Comparison of ENCODE assay signal across 26 mouse cellular contexts in the genomic region with DNA sequence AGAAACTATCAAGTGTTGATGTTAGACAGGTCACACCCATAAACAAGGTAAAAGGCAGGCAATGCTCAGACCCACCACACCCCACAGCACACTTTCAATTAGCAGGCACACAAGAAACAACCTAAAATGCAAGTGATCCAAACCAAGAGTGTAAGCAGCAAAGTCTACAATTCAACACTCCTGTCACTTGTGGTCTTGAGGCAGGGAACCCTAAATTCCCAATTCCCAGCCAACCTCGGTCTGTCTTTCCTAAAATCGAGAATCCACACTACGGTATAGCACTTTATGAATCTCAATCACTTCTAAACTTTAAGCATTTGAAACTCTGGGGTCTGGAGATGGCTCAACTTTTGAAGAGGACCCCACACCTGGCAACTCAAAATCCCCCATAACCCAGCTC. TPM values are rescaled to one million over a fixed set of nuclear protein-coding genes. Genes with fewer than 3 reads are reported as not detected.
A peak's percentile ranks its signal among the peaks of the same experiment; 100 is the strongest.
DNase-seq lines count a peak whose midpoint lies in the region; ATAC-seq and TF ChIP-seq lines count a peak whose summit lies in the region.
"Had no signal": no experiment of that assay in that cellular context is flagged by ENCODE, and none has a peak within 500 bp of the region (broad histone marks: within the 10 kb centered on the region; RNA-seq: fewer than 3 reads in every experiment).

No protein-coding gene starts in this region.

- no peaks in the 10 kb centered on the region for H3K9me3 ChIP-seq in hindbrain, embryonic 14.5 days (ENCODE audit: control insufficient read depth, low read length)
- no peaks in the 10 kb centered on the region for H3K9me3 ChIP-seq in hindbrain, embryonic 12.5 days (replicated peaks)
- H3K9me3 ChIP-seq in kidney, postnatal 0 days (replicated peaks; ENCODE audit: low read length) = no peaks in the 10 kb centered on the region
- no peaks in the 10 kb centered on the region for H3K9me3 ChIP-seq in CH12.LX (replicated peaks; ENCODE audit: low read length)
- H3K9me3 ChIP-seq: hindbrain, embryonic 10.5 days; limb, embryonic 13.5 days; midbrain, embryonic 10.5 days; midbrain, embryonic 15.5 days; stomach, embryonic 15.5 days had no signal

- no peak overlapping the region for H3K9ac ChIP-seq in hindbrain, embryonic 14.5 days
- no peak overlapping the region for H3K9ac ChIP-seq in hindbrain, embryonic 12.5 days
- H3K9ac ChIP-seq in kidney, postnatal 0 days (ENCODE audit: low read depth, low read length) = no peak overlapping the region
- no peak overlapping the region for H3K9ac ChIP-seq in CH12.LX (ENCODE audit: insufficient read depth, low read depth)
- H3K9ac ChIP-seq: limb, embryonic 13.5 days; midbrain, embryonic 15.5 days; stomach, embryonic 15.5 days had no signal

- H3K4me1 ChIP-seq in hindbrain, embryonic 14.5 days (replicated peaks; ENCODE audit: control insufficient read depth, insufficient read depth, low read length) = peaks cover 35% of the 10 kb centered on the region
- H3K4me1 ChIP-seq in hindbrain, embryonic 12.5 days = peaks cover 29% of the 10 kb centered on the region
- peaks cover 21% of the 10 kb centered on the region for H3K4me1 ChIP-seq in kidney, postnatal 0 days (replicated peaks; ENCODE audit: insufficient read depth, low read length)
- H3K4me1 ChIP-seq in CH12.LX (ENCODE audit: control insufficient read depth in 1 of 2, insufficient read depth in 2 of 2) = peaks cover 0 to 11% of the 10 kb centered on the region in 2 experiments; a peak in 3 of 4 replicates
- peaks cover 5% of the 10 kb centered on the region; the same call in 1 of the 2 replicates for H3K4me1 ChIP-seq in embryonic fibroblast, embryonic 13.5 days (ENCODE audit: control insufficient read depth, insufficient read depth, low read length)

- no peak for ATAC-seq in hindbrain, embryonic 14.5 days (ENCODE audit: low FRiP score)
- no peak for ATAC-seq in hindbrain, embryonic 12.5 days (ENCODE audit: low FRiP score)
- no peak for ATAC-seq in kidney, postnatal 0 days (replicated peaks; ENCODE audit: low FRiP score, low read depth)
- ATAC-seq: activated CD4-positive, CD25-positive, alpha-beta regulatory T cell, adult 4 months; CD4-positive, CD25-positive, alpha-beta regulatory T cell, adult 4 months; hindbrain, postnatal 0 days; intestine, embryonic 16.5 days; midbrain, embryonic 15.5 days had no signal

- H3K4me2 ChIP-seq in hindbrain, embryonic 14.5 days (replicated peaks) = no peak overlapping the region
- H3K4me2 ChIP-seq in hindbrain, embryonic 12.5 days (replicated peaks) = no peak overlapping the region
- H3K4me2 ChIP-seq in kidney, postnatal 0 days (ENCODE audit: low read length) = no peak overlapping the region
- H3K4me2 ChIP-seq in CH12.LX (ENCODE audit: insufficient read depth, low read depth, poor library complexity, severe bottlenecking) = no peak overlapping the region
- H3K4me2 ChIP-seq: stomach, embryonic 15.5 days had no signal

- no peak for TF ChIP-seq RAD21 in CH12.LX (IDR thresholded peaks at IDR 0.05; ENCODE audit: low read depth, low read length)

- H3K4me3 ChIP-seq in hindbrain, embryonic 14.5 days (replicated peaks; ENCODE audit: low read length) = no peak overlapping the region
- no peak overlapping the region for H3K4me3 ChIP-seq in hindbrain, embryonic 12.5 days
- H3K4me3 ChIP-seq in kidney, postnatal 0 days (replicated peaks; ENCODE audit: low read depth, low read length) = no peak overlapping the region
- no peak overlapping the region for H3K4me3 ChIP-seq in CH12.LX (replicated peaks in 1 of 3; ENCODE audit: low read depth in 2 of 3, low read length in 2 of 3, poor library complexity in 1 of 3)
- H3K4me3 ChIP-seq in embryonic fibroblast, embryonic 13.5 days (ENCODE audit: insufficient read depth, low read length) = no peak overlapping the region
- H3K4me3 ChIP-seq: layer of hippocampus, adult 2 months; midbrain, embryonic 10.5 days; midbrain, embryonic 15.5 days; stomach, embryonic 15.5 days had no signal

- H3K27ac ChIP-seq in hindbrain, embryonic 14.5 days = no peak overlapping the region
- H3K27ac ChIP-seq in hindbrain, embryonic 12.5 days = no peak overlapping the region
- H3K27ac ChIP-seq in kidney, postnatal 0 days = peak overlapping the region; percentile 68
- H3K27ac ChIP-seq in CH12.LX (ENCODE audit: insufficient read depth, low read depth) = no peak overlapping the region
- H3K27ac ChIP-seq in embryonic fibroblast, embryonic 13.5 days (ENCODE audit: insufficient read depth, low read length) = no peak overlapping the region
- H3K27ac ChIP-seq: hindbrain, embryonic 10.5 days; hindbrain, postnatal 0 days; layer of hippocampus, adult 2 months; limb, embryonic 13.5 days; midbrain, embryonic 10.5 days; midbrain, embryonic 15.5 days had no signal

- peaks cover 22% of the 10 kb centered on the region for H3K79me2 ChIP-seq in CH12.LX (replicated peaks; ENCODE audit: control insufficient read depth, extremely low read depth, insufficient read depth, poor library complexity, severe bottlenecking)

- TF ChIP-seq EP300 in CH12.LX (IDR thresholded peaks at IDR 0.05; ENCODE audit: low read length) = no peak

- peaks cover 10% of the 10 kb centered on the region for H3K36me3 ChIP-seq in hindbrain, embryonic 14.5 days (replicated peaks; ENCODE audit: control insufficient read depth, insufficient read depth)
- 0 out of 2 replicates have a peak, but pooled peaks cover 2% of the 10 kb centered on the region for H3K36me3 ChIP-seq in hindbrain, embryonic 12.5 days
- no peaks in the 10 kb centered on the region for H3K36me3 ChIP-seq in kidney, postnatal 0 days (ENCODE audit: insufficient read depth, low read length)
- H3K36me3 ChIP-seq in CH12.LX (replicated peaks in 1 of 2; ENCODE audit: control insufficient read depth in 1 of 2, insufficient read depth in 1 of 2, low read length in 1 of 2) = peaks cover 0 to 9% of the 10 kb centered on the region in 2 experiments
- H3K36me3 ChIP-seq: midbrain, embryonic 15.5 days; stomach, embryonic 15.5 days had no signal

- dilution Hi-C loops in CH12.LX (cut with MboI; ENCODE audit: extremely low pct_ligation_motif_present, extremely low pct_unique_long_range_greater_than_20kb, low sequenced_read_pairs) = no loop called here

- H3K27me3 ChIP-seq in hindbrain, embryonic 14.5 days (ENCODE audit: control insufficient read depth, insufficient read depth, low read length) = no peaks in the 10 kb centered on the region
- H3K27me3 ChIP-seq in hindbrain, embryonic 12.5 days = no peaks in the 10 kb centered on the region
- no peaks in the 10 kb centered on the region for H3K27me3 ChIP-seq in kidney, postnatal 0 days (ENCODE audit: insufficient read depth, low read length)
- H3K27me3 ChIP-seq in CH12.LX (replicated peaks) = no peaks in the 10 kb centered on the region
- H3K27me3 ChIP-seq: limb, embryonic 13.5 days; midbrain, embryonic 15.5 days; stomach, embryonic 15.5 days had no signal

- TF ChIP-seq POLR2A in CH12.LX (IDR thresholded peaks at IDR 0.05; ENCODE audit: low read depth, low read length) = no peak
- peak; percentile 34; the same call in 1 of the 2 replicates for TF ChIP-seq POLR2A in embryonic fibroblast, embryonic 13.5 days (IDR thresholded peaks at IDR 0.05; ENCODE audit: low read depth, low read length)

- DNase-seq in hindbrain, embryonic 14.5 days (ENCODE audit: low spot score) = peak; percentile 9
- DNase-seq in kidney, postnatal 0 days (ENCODE audit: low spot score) = no peak
- DNase-seq in kidney, adult 18-20 months = no peak
- DNase-seq in CH12.LX (ENCODE audit: extremely low read depth) = no peak
- DNase-seq in right cerebral cortex, postnatal 4 days = no peak
- DNase-seq in natural killer cell, adult 2 months (ENCODE audit: low spot score in 2 of 2) = no peak
- DNase-seq: adrenal gland, adult 2 months; cerebellum, adult 2 months; cerebellum, postnatal 36 days; gastrocnemius, postnatal 10 days; heart, postnatal 14 days; lung, adult 2 months; lung, postnatal 14 days; right cerebral cortex, postnatal 14 days had no signal

- TF ChIP-seq CTCF in kidney, postnatal 0 days (IDR thresholded peaks at IDR 0.05; ENCODE audit: low read depth) = no peak
- no peak for TF ChIP-seq CTCF in CH12.LX (conservative IDR thresholded peaks at IDR 0.05 in 1 of 2, IDR thresholded peaks at IDR 0.05 in 1 of 2; ENCODE audit: low read depth in 2 of 2, low read length in 2 of 2)
- TF ChIP-seq CTCF in embryonic fibroblast, embryonic 13.5 days (IDR thresholded peaks at IDR 0.05; ENCODE audit: borderline replicate concordance, insufficient read depth, low read length) = no peak

- 80% methylated on average over 3 of the region's 3 CpGs for WGBS in hindbrain, embryonic 14.5 days
- WGBS in hindbrain, embryonic 12.5 days = 86% methylated on average over 3 of the region's 3 CpGs
- WGBS in kidney, postnatal 0 days = 78% methylated on average over 3 of the region's 3 CpGs

- in situ Hi-C loops in CH12.LX (cut with MboI; ENCODE audit: low pct_ligation_motif_present, low pct_unique_long_range_greater_than_20kb, low sequenced_read_pairs) = no loop called here

RNA-seq across cellular contexts. Expression of a gene that starts 4.1 kb away (rescaled TPM):
- polyA plus RNA-seq in hindbrain, embryonic 14.5 days (2014; fragmentation: Nextera tagmentation; extraction: Ambion mirVana) = 50.2 and 56.9 TPM in 2 replicates
- 55.5 and 57.3 TPM in 2 replicates for polyA plus RNA-seq in hindbrain, embryonic 12.5 days (2016; fragmentation: Nextera tagmentation; extraction: Ambion mirVana)
- 54.7 and 54.8 TPM in 2 replicates for polyA plus RNA-seq in kidney, postnatal 0 days (2015; fragmentation: Nextera tagmentation; extraction: Ambion mirVana)
- total RNA-seq in CH12.LX (2012; rRNA removed) = 104 and 121 TPM in 2 replicates
- 124 and 126 TPM in 2 replicates for total RNA-seq in CH12.LX (2014; rRNA removed)
- polyA plus RNA-seq in CH12.LX (2012; ENCODE audit: insufficient read length, low read depth) = 125 and 139 TPM in 2 replicates
- 188 and 202 TPM in 2 replicates for polyA plus RNA-seq in embryonic fibroblast, embryonic 13.5 days (2011; ENCODE audit: insufficient read length, low read depth, missing spikeins)

RNA-seq across cellular contexts. Expression of a gene that starts 10.9 kb away (rescaled TPM):
- 10.8 and 11.9 TPM in 2 replicates for polyA plus RNA-seq in hindbrain, embryonic 14.5 days (2014; fragmentation: Nextera tagmentation; extraction: Ambion mirVana)
- polyA plus RNA-seq in hindbrain, embryonic 12.5 days (2016; fragmentation: Nextera tagmentation; extraction: Ambion mirVana) = 5.8 and 6.3 TPM in 2 replicates
- 10.7 and 12.3 TPM in 2 replicates for polyA plus RNA-seq in kidney, postnatal 0 days (2015; fragmentation: Nextera tagmentation; extraction: Ambion mirVana)
- total RNA-seq in CH12.LX (2012; rRNA removed) = not detected in 2 replicates
- not detected in 2 replicates for total RNA-seq in CH12.LX (2014; rRNA removed)
- not detected in 2 replicates for polyA plus RNA-seq in CH12.LX (2012; ENCODE audit: insufficient read length, low read depth)
- 0.43 and 0.53 TPM in 2 replicates for polyA plus RNA-seq in embryonic fibroblast, embryonic 13.5 days (2011; ENCODE audit: insufficient read length, low read depth, missing spikeins)

RNA-seq across cellular contexts. Expression of a gene that starts 33.2 kb away (rescaled TPM):
- polyA plus RNA-seq in hindbrain, embryonic 14.5 days (2014; fragmentation: Nextera tagmentation; extraction: Ambion mirVana) = 53.4 and 63.2 TPM in 2 replicates
- 62.0 and 68.1 TPM in 2 replicates for polyA plus RNA-seq in hindbrain, embryonic 12.5 days (2016; fragmentation: Nextera tagmentation; extraction: Ambion mirVana)
- 48.5 and 48.7 TPM in 2 replicates for polyA plus RNA-seq in kidney, postnatal 0 days (2015; fragmentation: Nextera tagmentation; extraction: Ambion mirVana)
- total RNA-seq in CH12.LX (2012; rRNA removed) (31.7 and 32.0 TPM in 2 replicates), CH12.LX (2014; rRNA removed) (24.2 and 25.5 TPM in 2 replicates)
- 45.0 and 47.1 TPM in 2 replicates for polyA plus RNA-seq in CH12.LX (2012; ENCODE audit: insufficient read length, low read depth)
- 20.0 and 27.7 TPM in 2 replicates for polyA plus RNA-seq in embryonic fibroblast, embryonic 13.5 days (2011; ENCODE audit: insufficient read length, low read depth, missing spikeins)
